In genomic region chr6:16999451-17000139, GRCm38 (mm10) we compare ENCODE assay signal across 11 mouse cellular contexts.
DNase-seq lines count a peak whose midpoint lies in the region; ATAC-seq and TF ChIP-seq lines count a peak whose summit lies in the region.
"Had no signal": no experiment of that assay in that cellular context is flagged by ENCODE, and none has a peak within 500 bp of the region (broad histone marks: within the 10 kb centered on the region; RNA-seq: fewer than 3 reads in every experiment).

No protein-coding gene starts in this region.

- H3K4me2 ChIP-seq in kidney, embryonic 16.5 days (replicated peaks; ENCODE audit: low read depth, low read length) = peak overlapping the region; percentile 10; the same call in 1 of the 2 replicates
- H3K4me2 ChIP-seq in forebrain, postnatal 0 days (ENCODE audit: low read depth) = peak overlapping the region; percentile 30
- H3K4me2 ChIP-seq in midbrain, embryonic 14.5 days (ENCODE audit: low read length) = peak overlapping the region; percentile 52
- H3K4me2 ChIP-seq: heart, embryonic 15.5 days; liver, embryonic 11.5 days had no signal

- 0 out of 2 replicates have a peak, but pooled peaks cover 3% of the 10 kb centered on the region for H3K4me1 ChIP-seq in kidney, embryonic 16.5 days (ENCODE audit: insufficient read depth, low read length)
- no peaks in the 10 kb centered on the region for H3K4me1 ChIP-seq in forebrain, postnatal 0 days (ENCODE audit: insufficient read depth)
- H3K4me1 ChIP-seq in midbrain, embryonic 14.5 days (ENCODE audit: control insufficient read depth, insufficient read depth, low read length) = peaks cover 6% of the 10 kb centered on the region; the same call in 1 of the 2 replicates
- H3K4me1 ChIP-seq: heart, embryonic 15.5 days had no signal

- DNase-seq in kidney, adult 8-10 months = no peak
- peak; percentile 58 for DNase-seq in brain, embryonic 14.5 days (ENCODE audit: low read depth)
- peak; percentile 30 for DNase-seq in forebrain, postnatal 0 days
- peak; percentile 53 for DNase-seq in midbrain, embryonic 14.5 days
- no peak for DNase-seq in testis, postnatal 10 days (ENCODE audit: low spot score)
- DNase-seq: adrenal gland, adult 8-10 months; cerebellum, postnatal 25 days had no signal

- no peaks in the 10 kb centered on the region for H3K27me3 ChIP-seq in kidney, embryonic 16.5 days (ENCODE audit: insufficient read depth, low read length)
- no peaks in the 10 kb centered on the region for H3K27me3 ChIP-seq in forebrain, postnatal 0 days (ENCODE audit: insufficient read depth, low read length)
- no peaks in the 10 kb centered on the region for H3K27me3 ChIP-seq in midbrain, embryonic 14.5 days (ENCODE audit: control insufficient read depth, insufficient read depth, low read length)

- no peak for TF ChIP-seq CTCF in brain, embryonic 14.5 days (IDR thresholded peaks at IDR 0.05; ENCODE audit: borderline replicate concordance, extremely low read depth, insufficient read depth, insufficient read length)
- peak; percentile 43 for TF ChIP-seq CTCF in forebrain, postnatal 0 days (IDR thresholded peaks at IDR 0.05; ENCODE audit: low read depth)

- H3K9ac ChIP-seq in kidney, embryonic 16.5 days (replicated peaks; ENCODE audit: low read length) = no peak overlapping the region
- H3K9ac ChIP-seq in forebrain, postnatal 0 days = no peak overlapping the region
- H3K9ac ChIP-seq in midbrain, embryonic 14.5 days (replicated peaks; ENCODE audit: low read length) = peak overlapping the region; percentile 36
- H3K9ac ChIP-seq: heart, embryonic 15.5 days had no signal

- H3K27ac ChIP-seq in kidney, embryonic 16.5 days (ENCODE audit: low read length) = no peak overlapping the region
- H3K27ac ChIP-seq in forebrain, postnatal 0 days (ENCODE audit: low read depth, low read length) = no peak overlapping the region
- H3K27ac ChIP-seq in midbrain, embryonic 14.5 days (replicated peaks; ENCODE audit: low read depth, low read length) = no peak overlapping the region
- H3K27ac ChIP-seq: heart, embryonic 15.5 days had no signal

- H3K9me3 ChIP-seq in kidney, embryonic 16.5 days (ENCODE audit: low read length) = no peaks in the 10 kb centered on the region
- no peaks in the 10 kb centered on the region for H3K9me3 ChIP-seq in forebrain, postnatal 0 days (ENCODE audit: low read length)
- H3K9me3 ChIP-seq in midbrain, embryonic 14.5 days (ENCODE audit: control insufficient read depth, low read length) = no peaks in the 10 kb centered on the region
- H3K9me3 ChIP-seq: heart, embryonic 15.5 days had no signal

- no peak overlapping the region for H3K4me3 ChIP-seq in kidney, embryonic 16.5 days (ENCODE audit: low read length)
- peak overlapping the region; percentile 1; the same call in 1 of the 2 replicates for H3K4me3 ChIP-seq in forebrain, postnatal 0 days (ENCODE audit: low read depth, low read length)
- H3K4me3 ChIP-seq in midbrain, embryonic 14.5 days (replicated peaks; ENCODE audit: low read depth, low read length) = peak overlapping the region; percentile 16
- H3K4me3 ChIP-seq: heart, embryonic 15.5 days had no signal

- TF ChIP-seq POLR2A in brain, embryonic 14.5 days (IDR thresholded peaks at IDR 0.05; ENCODE audit: borderline replicate concordance, extremely low read depth, insufficient read depth, insufficient read length, poor library complexity, severe bottlenecking) = no peak

- no peaks in the 10 kb centered on the region for H3K36me3 ChIP-seq in kidney, embryonic 16.5 days (ENCODE audit: insufficient read depth, low read length)
- no peaks in the 10 kb centered on the region for H3K36me3 ChIP-seq in forebrain, postnatal 0 days (ENCODE audit: insufficient read depth)
- H3K36me3 ChIP-seq in midbrain, embryonic 14.5 days (ENCODE audit: control insufficient read depth, insufficient read depth, low read length) = no peaks in the 10 kb centered on the region
- H3K36me3 ChIP-seq: heart, embryonic 15.5 days had no signal

- WGBS in kidney, embryonic 16.5 days = 63% methylated on average over 21 of the region's 21 CpGs
- 54% methylated on average over 21 of the region's 21 CpGs for WGBS in forebrain, postnatal 0 days
- 39% methylated on average over 21 of the region's 21 CpGs for WGBS in midbrain, embryonic 14.5 days

- ATAC-seq in kidney, embryonic 16.5 days (ENCODE audit: low FRiP score, low TSS enrichment) = no peak
- peak; percentile 61 for ATAC-seq in forebrain, postnatal 0 days
- peak; percentile 40 for ATAC-seq in midbrain, embryonic 14.5 days (ENCODE audit: low FRiP score, low TSS enrichment)
- no peak for ATAC-seq in megakaryocyte-erythroid progenitor cell, adult 5-6 weeks (replicated peaks; ENCODE audit: low FRiP score, low TSS enrichment, poor library complexity, severe bottlenecking)

Comparison
In these comparisons a context has a peak if more than half of its experiments do, and no peak if none do; other contexts are left out.
1. ATAC-seq: peak in forebrain, postnatal 0 days (single experiment) and midbrain, embryonic 14.5 days (single experiment); none in kidney, embryonic 16.5 days (single experiment) and megakaryocyte-erythroid progenitor cell, adult 5-6 weeks (single experiment).
2. DNase-seq: peak in brain, embryonic 14.5 days (single experiment), forebrain, postnatal 0 days (single experiment) and midbrain, embryonic 14.5 days (single experiment); none in kidney, adult 8-10 months (0 of 2) and testis, postnatal 10 days (single experiment).
3. Peak in every context shown above with its lines, with median percentiles within 50 percentile points of each other: H3K4me2 ChIP-seq.